Mouse (Mus musculus) right cerebral cortex, postnatal 25 days (tissue): Measurements from ENCODE around the gene Fmod.

Source experiments
- DNase-seq: peaks from one replicate; pipeline ENCODE4 v3.0.0; 2022

The Fmod gene

DNA sequence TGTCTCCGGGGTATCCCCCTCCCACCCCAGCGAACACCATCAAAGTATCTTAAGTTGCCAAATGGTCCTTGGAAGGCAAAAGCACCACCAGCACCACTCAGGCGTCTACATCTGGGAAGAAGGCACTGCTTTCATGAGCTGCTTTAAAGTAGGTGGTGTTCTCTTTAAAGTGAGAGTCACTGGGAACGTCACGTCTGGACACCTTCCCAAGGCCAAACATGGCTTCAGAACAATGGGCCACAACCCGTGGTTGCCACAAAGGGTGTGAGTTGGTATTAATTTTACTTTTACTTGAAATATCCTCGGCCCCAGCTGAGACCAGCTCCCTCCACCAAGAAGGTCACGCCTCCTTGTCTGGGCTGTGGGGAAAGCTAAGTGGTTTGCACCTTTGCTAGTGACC lies 20.7 kb downstream of the Fmod start:
- no peak for DNase-seq

DNA sequence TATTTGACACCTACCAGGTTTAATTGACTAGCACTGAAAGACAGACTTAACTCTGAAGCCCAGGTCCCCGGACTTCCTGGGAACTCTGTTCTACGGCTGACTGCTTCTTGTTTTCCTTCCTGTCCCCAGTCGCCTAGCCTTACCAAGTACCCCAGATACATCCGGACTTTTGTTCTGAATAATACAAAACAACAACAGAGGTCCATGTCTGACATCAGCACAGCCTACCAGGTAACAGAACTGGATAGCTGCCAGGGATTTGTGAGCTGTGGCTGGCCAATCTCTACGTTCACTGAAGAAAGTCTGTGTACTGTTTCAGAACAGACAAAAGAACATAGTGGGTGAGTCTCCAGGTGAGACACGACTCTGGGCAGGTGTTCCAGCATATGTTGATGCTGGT lies 21.8 kb downstream of the Fmod start:
- no peak for DNase-seq

DNA sequence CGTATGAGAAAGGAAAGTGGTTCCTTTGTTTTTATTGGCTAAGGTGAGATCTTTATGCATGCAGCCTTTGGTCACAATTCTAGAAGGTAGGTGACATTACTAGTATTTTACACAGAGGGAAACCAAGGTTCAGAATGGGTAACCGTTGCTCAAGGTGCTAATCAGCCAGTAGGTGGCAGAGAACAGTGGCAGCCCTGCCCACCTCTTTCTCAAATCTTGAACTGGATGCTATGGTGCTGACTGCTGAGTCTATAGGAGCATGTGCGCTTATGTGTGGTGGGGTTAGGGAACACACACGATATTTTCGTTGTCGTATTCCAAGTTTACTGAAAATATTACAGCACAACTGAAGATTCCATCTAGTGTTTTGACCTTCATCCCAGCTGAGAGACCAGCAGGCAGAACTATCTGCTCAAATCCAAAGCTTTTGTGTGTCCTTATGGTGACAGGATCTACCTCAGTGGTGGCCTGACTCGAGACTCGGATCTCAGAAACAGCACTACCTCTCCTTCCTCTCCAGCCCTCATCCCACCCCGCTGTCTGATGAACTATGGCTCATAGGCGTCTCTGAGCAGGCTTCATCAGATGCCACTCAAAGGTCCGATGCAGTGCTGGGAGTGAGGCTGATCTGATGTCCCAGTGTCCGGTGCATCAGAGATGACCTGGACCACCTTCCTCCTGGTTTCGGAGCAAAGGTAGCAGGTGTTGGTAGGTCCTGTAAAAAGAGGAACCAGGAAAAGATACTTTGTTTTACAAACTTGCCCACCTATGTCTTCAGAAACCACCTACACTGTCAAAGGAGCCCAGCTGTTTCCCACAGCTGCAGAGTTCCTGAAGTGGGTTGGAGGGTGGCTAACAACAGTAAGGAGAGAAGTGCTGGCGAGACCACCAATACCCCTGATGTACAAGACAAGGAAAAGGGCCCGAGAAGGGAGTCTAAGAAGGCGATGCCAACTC lies 23.0 kb downstream of the Fmod start:
- DNase-seq, result no peak

DNA sequence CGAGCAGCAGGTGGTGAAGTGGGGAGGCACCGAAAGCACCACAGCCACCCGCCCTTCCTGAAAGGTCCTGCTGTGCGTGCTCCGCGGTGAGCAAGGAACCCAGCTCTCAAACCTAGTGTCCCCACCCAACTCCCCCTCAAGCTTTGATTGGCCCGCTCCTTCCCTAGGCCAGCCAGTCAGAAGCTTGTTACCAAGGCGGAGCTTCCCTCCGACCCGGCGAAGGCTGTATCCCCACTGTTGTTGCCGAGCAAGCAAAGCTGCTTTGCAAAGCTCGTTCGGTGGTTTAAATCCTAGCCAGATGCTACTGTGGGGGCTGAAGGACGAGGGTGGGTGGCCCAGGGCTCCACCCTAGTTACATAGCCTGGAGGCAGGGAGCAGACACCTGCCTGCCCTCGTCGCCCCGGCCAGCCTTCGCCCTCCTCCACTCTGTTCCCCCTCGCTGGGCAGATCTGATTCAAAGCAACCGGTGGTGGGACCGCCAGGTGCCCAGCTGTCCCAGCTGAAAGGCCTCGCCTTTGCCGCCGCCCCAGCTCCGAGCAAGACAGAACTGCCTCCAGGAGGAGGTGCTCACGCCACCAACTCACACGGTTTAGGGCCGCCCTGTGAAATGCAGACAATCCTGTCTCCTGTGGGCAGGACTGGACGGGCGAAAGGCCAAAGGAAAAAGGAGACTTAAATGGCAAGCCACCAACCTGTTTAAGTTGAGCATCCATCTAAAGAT lies 24.0 kb downstream of the Fmod start:
- DNase-seq, result peak; percentile 91

DNA sequence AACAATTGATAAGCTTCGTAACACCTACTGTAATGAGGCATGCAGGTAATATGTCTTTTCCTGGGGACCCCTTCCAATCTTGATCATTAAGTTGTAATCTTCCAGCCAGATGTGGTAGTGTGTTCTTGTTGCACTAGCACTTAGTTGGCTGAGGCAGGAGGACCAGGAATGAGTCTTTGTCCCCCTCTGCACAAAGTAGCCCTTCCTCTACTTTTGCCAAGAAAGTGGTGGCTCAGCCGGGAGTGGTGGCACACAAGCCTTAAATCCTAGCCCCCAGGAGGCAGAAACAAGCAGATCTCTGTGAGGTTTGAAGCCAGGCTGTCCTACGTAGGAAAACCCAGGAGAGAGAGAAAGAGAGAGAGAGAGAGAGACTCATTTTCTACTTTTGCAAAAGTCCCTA lies 24.9 kb downstream of the Fmod start:
- no peak for DNase-seq

DNA sequence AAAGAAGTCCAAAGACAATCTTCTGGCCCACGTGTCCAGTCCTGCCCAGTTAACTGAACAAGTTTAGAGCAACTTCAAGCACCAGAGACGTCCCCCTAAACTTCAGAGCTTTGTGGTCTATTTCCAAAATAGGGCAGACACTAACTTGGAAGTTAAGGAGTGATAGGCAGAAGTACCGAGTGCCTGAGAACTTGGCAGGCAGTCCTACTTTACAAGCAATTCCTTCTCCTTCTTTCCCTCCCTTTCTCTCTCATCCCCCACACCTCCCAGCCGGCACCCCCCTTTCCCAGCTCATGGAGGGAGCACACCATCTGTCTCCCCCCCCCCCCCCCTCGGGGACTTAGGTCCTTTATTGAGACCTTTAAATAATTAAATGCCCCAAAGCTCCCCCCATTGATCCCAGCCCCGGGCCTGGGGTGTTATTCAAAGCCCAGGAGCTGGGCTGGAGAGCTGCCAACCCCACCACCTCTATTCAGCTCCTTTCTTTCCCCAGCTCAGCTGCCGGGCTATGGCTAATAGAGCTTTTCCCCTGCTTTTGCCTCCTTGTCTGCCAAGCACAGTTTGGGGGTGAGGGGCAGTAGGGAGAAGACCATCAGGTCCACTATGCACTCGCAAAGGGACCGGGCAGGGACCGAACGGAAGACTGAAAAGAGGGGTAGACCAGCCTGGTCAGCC lies 25.5 kb downstream of the Fmod start:
- no peak for DNase-seq

DNA sequence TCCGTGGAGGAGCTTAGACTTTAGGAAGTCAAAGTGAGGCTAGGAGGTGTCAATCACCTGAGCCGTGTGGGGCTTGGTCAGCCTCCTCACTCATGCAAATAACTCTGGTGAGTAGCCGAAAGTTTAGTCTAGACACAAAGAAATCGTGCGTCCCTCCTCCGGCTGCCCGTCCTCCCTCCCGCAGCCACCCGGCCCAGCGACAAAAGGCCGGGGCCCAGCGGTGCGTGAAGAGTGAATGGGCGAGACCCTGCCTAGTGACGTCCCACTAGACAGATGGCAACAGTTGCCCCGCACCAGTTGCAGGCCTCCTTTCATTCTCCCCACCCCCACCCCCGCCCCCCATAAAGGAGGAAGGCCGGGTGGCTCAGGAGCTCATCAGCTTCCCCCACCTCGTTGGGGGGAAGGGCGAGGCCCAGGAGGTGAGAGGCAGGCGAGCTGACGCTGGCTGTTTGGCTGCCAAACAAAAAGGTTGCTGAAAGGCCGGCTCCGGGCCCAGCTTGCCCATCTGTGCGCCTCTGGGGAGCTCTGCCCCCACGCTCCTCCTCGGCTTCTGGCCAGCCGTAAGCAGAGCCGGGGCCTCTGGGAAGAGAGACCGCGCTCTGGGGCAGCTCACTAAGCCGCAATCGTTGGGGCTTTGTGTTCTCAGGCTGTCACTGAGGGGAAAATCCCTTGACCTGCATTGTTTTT lies 26.2 kb downstream of the Fmod start:
- DNase-seq, result peak; percentile 59

DNA sequence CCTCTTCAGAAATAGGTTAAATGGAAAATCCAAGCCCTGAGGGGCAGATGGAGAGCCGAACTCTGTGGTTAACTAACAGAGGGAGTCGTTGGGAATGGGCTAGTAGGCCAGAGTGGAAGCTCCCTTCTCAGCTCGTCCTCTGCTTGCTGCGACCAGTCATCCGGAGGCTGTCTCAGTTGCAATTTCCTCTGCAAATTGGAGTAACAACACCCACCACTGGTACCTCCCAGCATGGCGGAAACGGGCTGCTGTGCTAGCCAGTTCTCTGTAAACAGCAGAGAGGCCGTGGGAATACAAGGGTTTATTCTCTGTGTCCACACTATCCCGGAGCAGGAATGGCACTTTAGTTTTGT lies 26.7 kb downstream of the Fmod start:
- DNase-seq, result no peak

DNA sequence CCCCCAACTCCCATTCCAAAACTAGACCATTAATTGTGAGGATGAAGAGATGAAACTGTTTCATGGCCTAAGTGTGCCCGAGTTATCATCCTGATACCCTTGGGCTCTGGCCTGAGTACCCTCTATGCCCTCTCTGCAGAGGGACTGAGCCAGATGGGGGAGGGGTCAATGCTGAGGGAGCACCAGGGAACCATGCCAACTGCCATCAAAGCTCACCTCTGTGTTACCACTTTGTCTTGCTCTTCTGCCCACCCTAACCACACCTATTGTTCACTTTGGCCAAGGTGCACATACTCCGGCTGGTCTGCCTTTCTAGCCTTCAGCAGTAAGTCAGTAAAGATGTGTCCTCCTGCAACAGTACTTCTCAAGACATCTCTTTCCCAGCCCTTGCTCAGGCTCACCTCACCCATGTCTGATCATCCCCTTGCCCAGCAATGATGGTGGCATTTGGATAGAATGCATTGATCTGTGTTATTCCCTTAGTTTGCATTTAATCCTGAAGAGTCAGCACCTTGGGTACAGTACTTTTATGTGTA lies 27.3 kb downstream of the Fmod start:
- no peak for DNase-seq

DNA sequence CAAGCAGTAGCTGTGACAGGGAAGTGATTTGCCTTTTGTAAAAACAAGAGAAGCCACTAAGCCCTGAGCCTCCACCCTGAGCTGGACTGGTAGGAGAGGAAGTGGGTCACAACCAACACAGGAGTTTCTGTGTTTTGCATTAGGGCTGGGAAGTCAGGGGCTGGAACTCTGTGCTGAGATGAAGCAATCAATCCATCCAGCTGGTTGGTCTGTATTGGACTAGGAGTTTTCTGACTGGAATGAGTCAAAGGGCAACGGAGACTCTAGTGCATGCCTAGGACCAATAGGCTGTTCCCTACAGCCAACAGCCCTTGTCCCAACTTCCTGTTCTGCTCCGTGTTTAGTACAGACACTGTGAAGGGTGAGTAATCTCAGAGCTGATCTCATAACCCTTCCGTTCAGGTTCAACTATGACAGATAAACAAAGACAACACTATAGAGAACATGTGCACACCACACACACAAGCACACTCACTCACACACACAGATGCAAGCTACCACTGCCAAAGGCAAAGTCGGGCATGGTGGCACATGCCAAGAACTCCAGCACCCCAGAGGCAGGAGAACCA lies 28.3 kb downstream of the Fmod start:
- no peak for DNase-seq

DNA sequence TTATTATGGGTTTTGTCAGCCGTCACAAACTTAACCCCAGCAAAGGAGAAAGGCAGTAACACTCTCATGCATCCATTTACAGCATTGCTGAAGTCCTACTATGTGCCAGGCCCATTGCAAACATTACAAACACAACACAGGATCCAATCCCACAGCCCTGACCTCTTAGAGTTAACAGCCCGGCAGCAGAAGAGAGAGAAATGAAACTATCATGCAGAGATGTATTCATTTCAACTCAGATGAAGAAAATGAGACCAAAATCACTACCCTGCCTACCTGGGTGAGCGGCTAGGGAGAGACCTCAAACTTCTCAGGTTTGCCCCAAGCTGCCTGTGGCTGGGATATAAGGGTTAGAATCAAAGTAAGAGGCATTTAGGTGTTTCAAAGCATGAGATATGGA lies 29.5 kb downstream of the Fmod start:
- no peak for DNase-seq

DNA sequence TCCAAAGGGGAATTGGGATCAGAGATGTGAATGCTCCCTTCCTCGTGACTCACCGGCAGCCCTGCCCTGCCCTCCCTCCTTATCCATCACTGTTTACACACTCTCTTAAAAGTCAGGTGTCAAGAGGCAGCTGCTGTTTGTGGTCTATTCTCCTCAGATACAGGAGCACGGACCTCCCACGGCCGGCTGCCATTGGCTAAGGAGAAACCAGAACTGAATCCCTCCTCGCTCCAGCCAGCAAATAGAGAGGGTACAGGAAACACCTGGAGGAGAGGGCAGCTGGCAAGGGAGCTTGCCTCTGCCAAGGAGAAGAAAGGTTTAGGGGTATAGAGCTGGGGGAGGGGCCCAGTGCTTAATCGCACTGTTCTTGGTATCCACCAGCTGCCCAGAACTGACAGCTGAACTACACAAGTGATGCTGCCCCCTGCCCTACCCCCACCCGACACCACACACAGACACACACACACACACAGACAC lies 30.1 kb downstream of the Fmod start:
- no peak for DNase-seq

DNA sequence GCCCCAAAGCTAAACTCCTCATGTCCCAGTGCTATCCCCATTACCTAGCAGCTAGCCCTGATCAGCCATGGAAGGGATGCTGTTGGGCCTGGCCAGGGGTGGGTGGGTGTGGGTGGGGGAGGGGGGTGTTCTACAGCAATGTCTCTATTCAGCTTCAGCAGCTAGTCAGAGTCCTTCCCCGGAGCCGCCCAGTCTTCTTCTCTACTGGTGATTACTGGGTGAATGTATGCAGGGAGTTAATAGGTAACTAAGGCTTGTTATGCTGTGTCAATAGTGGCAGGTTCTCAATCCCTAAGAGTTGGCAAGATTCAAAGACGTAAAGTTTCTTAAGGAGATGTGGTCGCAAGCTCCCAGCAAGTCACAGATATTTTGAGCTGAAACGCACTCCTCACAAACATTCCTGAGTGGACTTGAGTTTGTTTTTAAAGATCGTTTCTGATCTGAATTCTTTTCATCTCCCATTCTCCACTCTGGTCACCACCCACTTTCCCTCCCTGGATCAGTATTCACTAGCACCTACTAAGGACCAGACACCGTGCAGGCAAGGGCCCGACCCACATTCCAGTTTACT lies 33.1 kb downstream of the Fmod start:
- no peak for DNase-seq

DNA sequence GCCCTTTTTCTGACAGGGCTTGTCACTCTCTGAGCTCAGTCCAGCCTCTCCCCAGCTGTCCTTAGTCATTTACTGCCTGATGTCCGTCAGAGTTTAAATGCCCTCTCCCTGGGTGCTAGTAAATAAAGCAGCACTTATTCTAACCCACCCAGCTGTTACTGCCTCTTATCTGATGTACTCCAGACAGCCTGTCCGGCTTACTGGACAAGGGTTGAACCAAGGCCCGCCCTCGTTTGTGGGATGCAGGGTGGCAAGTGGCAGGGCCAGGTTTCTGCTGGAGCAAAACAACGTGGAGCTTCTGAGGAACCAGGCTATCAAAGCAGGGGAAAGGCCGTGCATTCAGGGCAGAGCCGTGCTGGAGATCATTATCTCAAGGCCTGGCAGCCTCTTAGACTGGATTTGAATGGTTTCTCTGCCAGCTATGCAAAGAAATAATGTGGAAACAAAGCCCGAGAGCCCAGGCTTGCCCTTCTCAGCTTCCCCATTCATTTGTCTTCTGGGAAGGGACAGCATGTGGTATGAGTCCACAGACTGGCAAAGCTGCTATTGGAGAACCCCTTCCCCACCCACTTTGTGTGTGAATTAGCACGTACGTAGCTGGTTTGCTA lies 34.5 kb downstream of the Fmod start:
- no peak for DNase-seq

DNA sequence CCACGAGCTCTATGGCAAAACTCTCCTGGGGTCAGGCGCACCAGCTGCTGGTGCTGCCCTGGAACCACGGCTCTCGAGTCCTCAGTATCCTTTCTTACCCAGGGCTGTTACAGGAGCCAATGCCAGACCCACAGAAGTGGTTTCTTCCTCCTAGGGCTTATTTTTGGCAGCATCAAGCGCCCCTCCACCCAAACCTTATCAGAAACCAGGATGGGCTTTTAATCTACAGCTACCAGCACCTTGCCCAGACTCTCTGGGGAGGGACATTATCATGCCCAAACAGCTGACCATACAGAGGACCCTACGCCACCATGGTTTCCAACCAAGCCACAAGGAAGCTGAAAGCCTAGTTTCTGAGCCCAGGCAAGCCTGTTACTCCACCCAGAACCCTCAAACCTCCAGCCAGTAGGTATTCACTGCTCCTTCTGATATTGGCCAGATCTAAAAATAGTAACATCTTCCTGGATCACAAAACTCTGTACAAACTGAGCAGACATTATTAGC lies 36.1 kb downstream of the Fmod start:
- DNase-seq, result no peak

DNA sequence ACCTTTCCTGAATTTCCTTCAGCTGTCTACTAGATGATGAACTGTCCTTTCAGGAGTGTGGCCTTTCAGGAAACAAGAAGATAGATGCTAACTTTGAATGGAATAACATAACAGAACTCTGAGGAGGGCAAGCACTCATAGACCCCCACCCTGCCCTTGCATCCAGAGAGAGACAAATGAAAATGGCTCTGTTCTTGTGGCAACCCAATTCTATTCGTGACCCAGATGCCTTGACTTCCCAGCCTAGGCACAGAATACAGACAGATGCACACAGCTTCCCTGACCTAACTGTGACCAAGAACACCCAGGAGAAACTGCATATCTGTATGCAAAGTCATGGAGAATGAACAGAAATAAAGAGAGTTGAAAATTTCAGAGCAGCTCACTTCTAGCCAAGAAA lies 36.6 kb downstream of the Fmod start:
- DNase-seq, result no peak

DNA sequence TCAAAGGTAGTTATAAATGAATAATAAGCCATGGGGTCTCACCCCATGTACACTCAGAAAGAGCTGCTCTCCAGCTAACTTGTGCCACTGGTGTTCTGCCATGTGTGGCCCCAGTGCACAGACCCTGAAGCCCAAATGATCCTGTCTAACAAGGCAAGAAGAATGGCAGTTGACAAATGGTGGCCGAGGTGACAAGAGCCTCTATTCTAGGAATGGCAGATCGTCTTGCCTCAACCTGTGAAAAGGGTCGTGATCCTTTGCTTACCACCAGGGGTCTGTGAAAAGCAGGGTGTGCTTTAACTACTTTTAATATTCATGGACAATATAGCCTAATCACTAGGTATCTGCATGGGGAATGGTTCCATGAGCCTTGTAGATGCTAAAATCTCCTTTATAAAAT lies 37.1 kb downstream of the Fmod start:
- DNase-seq, result no peak

DNA sequence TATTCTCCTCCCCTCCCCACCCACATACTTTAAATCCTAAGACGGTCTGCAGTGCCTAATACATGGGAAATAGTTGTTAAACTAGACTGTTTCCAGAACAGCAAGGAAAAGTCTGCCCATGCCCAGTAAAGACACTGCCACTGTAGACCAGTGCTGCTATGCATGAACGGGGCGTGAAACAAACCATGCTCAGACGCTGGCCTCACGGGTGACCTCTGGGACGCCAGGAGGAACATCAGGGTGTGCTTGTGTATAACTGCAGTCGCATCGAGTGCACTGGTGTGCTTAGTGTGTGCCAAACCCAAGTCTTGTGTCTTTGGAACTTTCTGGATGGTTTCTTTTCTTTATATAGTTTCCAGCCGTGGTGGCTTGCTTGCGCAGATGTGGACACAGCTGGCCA lies 37.6 kb downstream of the Fmod start:
- no peak for DNase-seq

DNA sequence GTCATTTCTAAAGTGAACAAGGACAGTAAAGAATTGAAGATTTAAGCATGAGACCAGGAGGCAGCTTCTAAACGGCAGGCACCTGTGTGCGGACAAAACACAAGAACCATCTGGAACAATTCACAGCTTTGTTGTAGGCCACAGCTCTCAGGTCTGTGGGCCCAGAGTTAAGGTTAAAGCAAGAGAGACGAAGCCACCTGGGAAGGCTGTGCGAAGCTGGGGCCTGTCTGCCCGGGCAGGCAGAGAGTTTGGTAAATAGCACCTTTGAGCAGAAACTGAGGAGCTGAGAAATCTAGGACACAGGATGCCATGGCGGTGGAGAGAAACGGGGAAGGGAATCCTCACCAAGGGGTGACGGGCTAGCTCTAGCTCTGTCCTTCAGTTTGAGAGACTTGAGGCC lies 38.5 kb downstream of the Fmod start:
- DNase-seq, result no peak

DNA sequence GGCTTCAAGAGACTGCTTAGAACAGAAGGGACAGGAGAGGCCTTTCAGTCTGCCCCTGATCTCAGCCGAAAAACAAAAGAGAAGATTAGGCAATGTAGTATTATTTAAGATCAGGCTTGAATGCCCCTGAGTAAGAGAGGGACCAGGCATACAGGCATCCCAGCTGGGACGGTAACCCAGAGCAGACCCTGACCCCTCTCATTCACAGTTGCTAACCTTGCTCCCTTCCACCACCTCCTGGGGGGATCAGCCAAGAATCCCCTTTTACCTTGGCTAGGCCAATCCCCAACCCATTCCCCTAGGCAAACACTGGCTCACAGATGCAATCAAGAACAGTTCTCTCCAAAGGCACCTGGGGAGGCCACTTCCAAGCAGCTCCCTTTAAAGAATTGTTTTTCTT lies 39.7 kb downstream of the Fmod start:
- no peak for DNase-seq

DNA sequence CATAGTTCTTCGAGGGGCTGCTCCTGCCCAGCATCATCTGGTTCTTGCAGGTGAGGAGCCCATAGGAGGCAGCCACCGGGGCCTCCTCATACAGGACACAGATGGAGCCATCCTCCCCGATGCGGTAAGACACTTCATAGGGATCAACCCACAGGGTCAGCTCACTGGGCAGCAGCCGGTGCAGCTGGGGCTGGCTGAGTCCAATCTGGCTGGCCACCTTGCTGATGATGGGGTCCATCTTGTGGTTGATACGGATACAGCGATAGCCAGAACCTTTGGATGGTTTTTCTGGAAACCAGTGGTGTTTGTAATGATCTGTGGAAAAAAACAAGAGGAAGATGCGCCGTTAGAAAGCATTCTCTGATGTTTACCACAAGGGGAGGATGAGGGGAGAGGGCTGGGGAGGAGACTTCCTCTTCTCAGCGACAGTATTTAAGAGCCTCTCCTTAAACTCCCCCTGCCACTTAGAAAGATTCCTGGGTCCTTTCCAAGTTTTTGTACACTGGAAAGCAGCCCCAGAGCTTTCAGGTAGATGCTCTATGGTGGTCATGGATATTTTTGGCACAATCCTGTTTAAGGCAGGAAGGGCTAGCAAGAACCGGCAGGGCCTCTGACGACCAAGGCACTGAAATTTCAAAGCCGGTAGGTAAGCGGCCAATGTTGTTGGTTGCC lies 40.5 kb downstream of the Fmod start:
- no peak for DNase-seq
